Mouse (Mus musculus): Measurements from ENCODE around the gene Eml2. TPM values are rescaled to one million over a fixed set of nuclear protein-coding genes. Genes with fewer than 3 reads are reported as not detected.
A peak's percentile ranks its signal among the peaks of the same experiment; 100 is the strongest.

Gene Eml2
- total and polyA plus RNA-seq, 2 experiments from 2014 or later, result 13.4 to 89.0 TPM

GRCm38 (mm10) chr7:19164189-19164588, 12.0 kb upstream of the Eml2 start:
- no peak overlapping the region for H3K9ac ChIP-seq (replicated peaks; ENCODE audit: low read length, poor library complexity, severe bottlenecking)
- peak overlapping the region; percentile 24; the same call in 1 of the 2 replicates for H3K4me2 ChIP-seq (ENCODE audit: low read depth, low read length, poor library complexity, severe bottlenecking)
- peaks cover 9% of the 10 kb centered on the region; the same call in 1 of the 2 replicates for H3K27me3 ChIP-seq (ENCODE audit: insufficient read depth, low read length)
- 2% methylated on average over 6 of the region's 6 CpGs for WGBS
- H3K9me3 ChIP-seq (ENCODE audit: low read length), result no peaks in the 10 kb centered on the region
- peaks cover 8% of the 10 kb centered on the region; the same call in 1 of the 2 replicates for H3K4me1 ChIP-seq (ENCODE audit: insufficient read depth, low read length)
- ATAC-seq (ENCODE audit: low FRiP score) (no peak), DNase-seq (ENCODE audit: low spot score) (no peak)
- no peak for TF ChIP-seq CTCF (IDR thresholded peaks at IDR 0.05)
- H3K4me3 ChIP-seq (ENCODE audit: low read depth, low read length), result no peak overlapping the region
- no peak overlapping the region for H3K27ac ChIP-seq (ENCODE audit: low read depth, low read length)
- no peaks in the 10 kb centered on the region for H3K36me3 ChIP-seq (ENCODE audit: insufficient read depth, low read length)

DNA sequence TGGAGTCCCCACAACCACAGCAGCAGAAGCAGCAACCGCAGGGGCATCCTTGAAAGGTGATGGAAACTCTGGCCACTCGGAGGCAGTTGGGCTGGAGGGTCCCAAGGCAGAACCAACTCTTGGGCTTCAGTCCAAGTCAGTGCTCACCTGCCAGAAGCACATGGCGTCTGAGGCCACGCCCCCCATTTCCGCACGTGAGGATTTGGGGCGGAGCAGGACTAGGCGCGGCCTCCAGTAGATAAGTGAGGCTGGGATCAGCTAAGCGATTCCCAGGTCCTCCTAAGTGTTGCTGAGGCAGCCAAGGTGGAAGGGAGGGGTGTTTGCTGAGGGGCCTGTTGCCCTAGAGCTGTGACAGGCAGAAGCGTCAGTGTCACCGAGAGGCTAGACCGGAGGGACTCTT, 11.2 kb upstream of the Eml2 start:
- no peaks in the 10 kb centered on the region for H3K9me3 ChIP-seq (ENCODE audit: low read length)
- no peak for ATAC-seq (ENCODE audit: low FRiP score)
- peak overlapping the region; percentile 20 for H3K4me2 ChIP-seq (ENCODE audit: low read depth, low read length, poor library complexity, severe bottlenecking)
- no peak for DNase-seq (ENCODE audit: low spot score)
- 6% methylated on average over 13 of the region's 13 CpGs for WGBS
- H3K27me3 ChIP-seq (ENCODE audit: insufficient read depth, low read length), result peaks cover 9% of the 10 kb centered on the region; the same call in 1 of the 2 replicates
- no peak overlapping the region for H3K9ac ChIP-seq (replicated peaks; ENCODE audit: low read length, poor library complexity, severe bottlenecking)
- TF ChIP-seq CTCF (IDR thresholded peaks at IDR 0.05), result no peak
- no peak overlapping the region for H3K27ac ChIP-seq (ENCODE audit: low read depth, low read length)
- no peak overlapping the region for H3K4me3 ChIP-seq (ENCODE audit: low read depth, low read length)
- peaks cover 3% of the 10 kb centered on the region; the same call in 1 of the 2 replicates for H3K4me1 ChIP-seq (ENCODE audit: insufficient read depth, low read length)
- no peaks in the 10 kb centered on the region for H3K36me3 ChIP-seq (ENCODE audit: insufficient read depth, low read length)

- TF ChIP-seq CTCF (IDR thresholded peaks at IDR 0.05), result no peak
- peaks cover 9% of the 10 kb centered on the region; the same call in 1 of the 2 replicates for H3K27me3 ChIP-seq (ENCODE audit: insufficient read depth, low read length)
- H3K4me1 ChIP-seq (ENCODE audit: insufficient read depth, low read length), result peaks cover 3% of the 10 kb centered on the region; the same call in 1 of the 2 replicates
- peak within 1 kb of the TSS; percentile 20 for H3K4me2 ChIP-seq (ENCODE audit: low read depth, low read length, poor library complexity, severe bottlenecking)
- no peak within 1 kb of the TSS for H3K27ac ChIP-seq (ENCODE audit: low read depth, low read length)
- DNase-seq (ENCODE audit: low spot score) (no peak), ATAC-seq (ENCODE audit: low FRiP score) (no peak)
- H3K9me3 ChIP-seq (ENCODE audit: low read length), result no peaks in the 10 kb centered on the region
- H3K36me3 ChIP-seq (ENCODE audit: insufficient read depth, low read length), result no peaks in the 10 kb centered on the region
- H3K4me3 ChIP-seq (ENCODE audit: low read depth, low read length), result no peak within 1 kb of the TSS
- 16% methylated on average over 14 of the region's 14 CpGs for WGBS
- no peak within 1 kb of the TSS for H3K9ac ChIP-seq (replicated peaks; ENCODE audit: low read length, poor library complexity, severe bottlenecking)
Observed at GRCm38 (mm10) chr7:19165656-19166423, 10.4 kb upstream of the Eml2 start, which contains the start of gene Gipr. TSS of gene Gipr (minus strand) at chr7:19166127.

DNA sequence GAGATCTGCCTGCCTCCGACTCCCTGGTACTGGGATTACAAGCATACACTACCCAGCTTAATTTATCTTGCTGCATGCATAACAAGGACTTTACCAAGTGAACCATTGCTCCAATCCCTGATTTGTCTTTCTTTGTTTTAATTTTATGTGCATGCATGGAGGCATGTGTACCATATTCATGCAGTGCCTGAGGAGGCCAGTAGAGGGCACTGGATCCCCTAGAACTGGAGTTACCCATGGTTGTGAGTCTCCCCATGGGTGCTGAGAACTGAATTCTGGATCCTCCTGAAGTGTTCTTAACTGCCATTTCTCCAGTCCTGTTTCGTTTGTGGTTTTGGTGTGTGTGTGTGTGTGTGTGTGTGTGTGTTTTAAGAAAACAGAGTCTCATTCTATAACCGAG, 9.2 kb upstream of the Eml2 start:
- no peak overlapping the region for H3K4me3 ChIP-seq (ENCODE audit: low read depth, low read length)

DNA sequence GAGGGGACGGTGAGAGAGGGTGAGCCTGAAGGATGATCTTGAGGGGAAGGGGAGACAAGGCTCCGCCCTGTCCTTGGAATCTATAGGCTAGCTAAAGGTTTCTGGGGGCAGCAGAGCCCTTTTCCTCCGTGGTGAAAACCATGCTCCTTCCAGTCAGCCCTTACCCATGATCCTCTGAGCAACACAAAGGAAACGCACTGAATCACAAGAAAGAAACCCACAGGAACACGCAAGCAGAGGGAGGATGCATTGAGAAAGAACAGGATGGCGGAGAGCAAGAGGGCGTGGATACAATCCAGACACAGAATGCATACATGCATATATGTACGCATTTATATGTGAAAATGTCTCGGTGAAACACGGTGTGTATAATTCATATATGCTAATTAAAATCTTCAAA, 6.7 kb upstream of the Eml2 start:
- ATAC-seq (ENCODE audit: low FRiP score) (0 out of 2 replicates have a peak, but pooled peaks have one; percentile 7), DNase-seq (ENCODE audit: low spot score) (no peak)
- H3K27ac ChIP-seq (ENCODE audit: low read depth, low read length), result 0 out of 2 replicates have a peak overlapping the region, but pooled peaks have one; percentile 32
- WGBS, result 46% methylated on average over 10 of the region's 10 CpGs
- TF ChIP-seq CTCF (IDR thresholded peaks at IDR 0.05), result no peak
- no peak overlapping the region for H3K4me2 ChIP-seq (ENCODE audit: low read depth, low read length, poor library complexity, severe bottlenecking)
- H3K4me1 ChIP-seq (ENCODE audit: insufficient read depth, low read length), result peaks cover 3% of the 10 kb centered on the region; the same call in 1 of the 2 replicates
- no peaks in the 10 kb centered on the region for H3K9me3 ChIP-seq (ENCODE audit: low read length)
- no peak overlapping the region for H3K9ac ChIP-seq (replicated peaks; ENCODE audit: low read length, poor library complexity, severe bottlenecking)
- H3K4me3 ChIP-seq (ENCODE audit: low read depth, low read length), result no peak overlapping the region
- no peaks in the 10 kb centered on the region for H3K36me3 ChIP-seq (ENCODE audit: insufficient read depth, low read length)
- peaks cover 3% of the 10 kb centered on the region; the same call in 1 of the 2 replicates for H3K27me3 ChIP-seq (ENCODE audit: insufficient read depth, low read length)

More for the DNA sequence above, 9.2 kb upstream of the Eml2 start:
- Histone ChIP-seq H3K27me3 (ENCODE audit: insufficient read depth, low read length) (peaks cover 9% of the 10 kb centered on the region; the same call in 1 of the 2 replicates), H3K4me1 (ENCODE audit: insufficient read depth, low read length) (peaks cover 3% of the 10 kb centered on the region; the same call in 1 of the 2 replicates), H3K27ac (ENCODE audit: low read depth, low read length) (no peak overlapping the region), H3K9me3 (ENCODE audit: low read length) (no peaks in the 10 kb centered on the region), H3K9ac (replicated peaks; ENCODE audit: low read length, poor library complexity, severe bottlenecking) (no peak overlapping the region), H3K36me3 (ENCODE audit: insufficient read depth, low read length) (no peaks in the 10 kb centered on the region), H3K4me2 (ENCODE audit: low read depth, low read length, poor library complexity, severe bottlenecking) (no peak overlapping the region)
- 90% methylated on average over 3 of the region's 3 CpGs for WGBS
- no peak for DNase-seq (ENCODE audit: low spot score)
- TF ChIP-seq CTCF (IDR thresholded peaks at IDR 0.05), result peak; percentile 43; the same call in 1 of the 2 replicates
- ATAC-seq (ENCODE audit: low FRiP score), result no peak

DNA sequence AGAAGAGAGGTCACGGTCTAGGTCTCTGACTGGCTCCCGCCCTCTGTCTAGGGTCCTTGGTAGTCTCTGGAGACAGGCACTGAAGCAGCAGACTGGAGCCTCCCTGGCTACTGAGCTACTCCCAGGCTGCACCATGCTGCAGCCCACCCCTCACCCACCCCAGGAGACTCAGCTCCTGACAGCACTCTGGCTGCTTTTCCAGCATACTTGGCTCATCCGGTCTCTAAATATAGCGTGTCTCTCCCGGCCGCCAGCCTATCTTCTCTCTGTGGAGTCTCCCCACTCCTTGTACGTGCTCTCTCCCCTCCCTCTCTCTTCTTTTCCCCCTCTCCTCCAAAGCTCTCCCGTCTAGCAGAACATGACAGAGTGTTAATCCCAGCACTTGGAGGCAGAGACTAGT, 6.1 kb upstream of the Eml2 start:
- WGBS, result 43% methylated on average over 8 of the region's 8 CpGs
- H3K9ac ChIP-seq (replicated peaks; ENCODE audit: low read length, poor library complexity, severe bottlenecking), result no peak overlapping the region
- peak overlapping the region; percentile 32; the same call in 1 of the 2 replicates for H3K27ac ChIP-seq (ENCODE audit: low read depth, low read length)
- no peak for DNase-seq (ENCODE audit: low spot score)
- no peak overlapping the region for H3K4me2 ChIP-seq (ENCODE audit: low read depth, low read length, poor library complexity, severe bottlenecking)
- H3K9me3 ChIP-seq (ENCODE audit: low read length), result no peaks in the 10 kb centered on the region
- peak; percentile 39; the same call in 1 of the 2 replicates for ATAC-seq (ENCODE audit: low FRiP score)
- H3K36me3 ChIP-seq (ENCODE audit: insufficient read depth, low read length), result no peaks in the 10 kb centered on the region
- TF ChIP-seq CTCF (IDR thresholded peaks at IDR 0.05), result no peak
- no peak overlapping the region for H3K4me3 ChIP-seq (ENCODE audit: low read depth, low read length)
- H3K4me1 ChIP-seq (ENCODE audit: insufficient read depth, low read length), result no peaks in the 10 kb centered on the region; the same call in 1 of the 2 replicates
- no peaks in the 10 kb centered on the region for H3K27me3 ChIP-seq (ENCODE audit: insufficient read depth, low read length)
